Mouse (Mus musculus) gastrocnemius, postnatal 14 days (tissue): ENCODE data around the gene Arid3a. TPM values are rescaled to one million over a fixed set of nuclear protein-coding genes. Genes with fewer than 3 reads are reported as not detected.
A peak's percentile ranks its signal among the peaks of the same experiment; 100 is the strongest.

Experiments used
- DNase-seq: peaks from one replicate; pipeline ENCODE4 v3.0.0; 2021; ENCODE audit warnings: mixed read lengths
- intact Hi-C: fragments of 180-260 bp; cut with DNase I; formaldehyde crosslinking; loops from one replicate; pipeline ENCODE4 v1.15.1; 2025; ENCODE audit warnings: low total_unique reads
- total RNA-seq, 2 experiments: library from RNA; stranded (reverse); gene quantifications; 2 replicates each; pipeline ENCODE4 v1.2.3; 2021

Gene Arid3a
- total RNA-seq, 2 experiments from 2014 or later, result 2.4 to 2.7 TPM

- DNase-seq, result peak; percentile 59
- intact Hi-C loops, result no loop called here
Measured at GRCm38 (mm10) chr10:79986232-79986878, 59.5 kb downstream of the Arid3a start.

- intact Hi-C loops, result no loop called here
- peak; percentile 85 for DNase-seq
Measured at GRCm38 (mm10) chr10:79986963-79987362, 60.1 kb downstream of the Arid3a start.

DNA sequence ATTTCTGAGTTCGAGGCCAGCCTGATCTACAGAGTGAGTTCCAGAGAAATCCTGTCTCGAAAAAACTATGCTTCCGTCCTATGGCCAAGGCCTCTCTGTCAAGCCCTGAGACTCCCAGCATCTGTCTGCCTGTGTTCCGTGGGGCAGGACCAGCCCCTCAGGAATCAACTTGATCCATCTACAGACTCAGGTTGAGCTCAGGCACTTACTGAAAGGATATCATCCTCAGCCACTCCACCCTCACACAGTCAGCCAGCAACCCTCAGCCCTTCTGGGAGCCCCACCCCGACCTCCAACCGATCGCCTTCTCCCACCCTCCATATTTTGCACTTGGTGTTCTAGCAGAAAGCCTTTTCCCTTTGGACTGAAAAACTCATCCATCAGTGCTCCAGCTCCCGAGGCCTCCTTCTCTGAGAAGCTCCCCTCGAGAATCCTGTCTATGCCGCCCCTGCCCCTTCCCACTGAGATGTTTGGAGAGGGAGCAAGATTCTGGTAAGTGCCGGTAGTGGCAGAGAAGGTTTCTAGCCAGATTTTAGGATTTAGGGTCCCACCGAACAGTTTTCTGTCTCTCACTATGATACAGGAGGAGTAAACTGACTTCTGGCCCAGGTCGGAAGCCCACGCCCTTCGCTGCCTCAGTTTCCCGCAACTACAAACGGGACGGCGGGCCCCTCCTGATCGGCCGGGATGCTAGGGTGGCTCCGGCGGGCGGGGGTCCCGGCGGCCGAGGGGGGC, 61.1 kb downstream of the Arid3a start:
- intact Hi-C loops, result no loop called here
- peak; percentile 7 for DNase-seq

DNA sequence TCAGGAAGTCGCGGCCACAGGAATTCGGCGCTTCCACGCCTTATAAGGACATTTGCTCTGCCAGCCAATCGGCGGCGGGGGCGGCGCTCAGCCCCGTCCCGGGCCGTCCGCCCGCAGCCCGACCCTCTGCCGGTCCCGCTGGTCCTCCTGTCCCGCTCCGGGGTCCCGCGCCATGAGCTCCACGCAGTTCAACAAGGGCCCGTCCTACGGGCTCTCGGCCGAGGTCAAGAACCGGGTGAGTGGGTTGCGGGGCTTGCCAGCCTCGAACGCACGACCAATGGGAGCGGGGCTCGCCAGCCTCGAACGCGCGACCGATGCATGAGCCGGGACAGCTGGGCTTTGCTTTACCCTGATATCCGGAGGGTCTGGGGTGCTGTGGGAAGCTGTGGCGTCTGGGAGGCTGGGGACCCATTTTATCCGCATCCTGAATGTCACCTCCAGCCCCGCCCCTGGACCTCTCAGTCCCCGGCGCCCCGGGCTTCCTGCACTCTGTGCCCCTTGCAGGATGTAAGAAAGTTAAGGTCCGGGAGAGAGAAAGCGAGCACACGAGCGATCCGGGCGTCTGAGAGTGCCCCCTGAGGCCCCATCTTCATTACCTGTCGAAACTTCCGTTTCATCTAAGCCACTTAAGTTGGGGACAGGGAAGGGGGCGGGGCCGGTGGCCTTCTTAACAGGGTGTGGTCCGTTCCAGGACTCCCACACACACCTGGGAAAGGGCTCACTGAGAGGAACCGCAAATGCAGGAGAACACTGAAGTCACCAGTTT, 61.8 kb downstream of the Arid3a start, which contains the start of gene Cnn2:
TSS of gene Cnn2 (plus strand) at position 79 of the 766 bp plus-strand sequence.
- intact Hi-C loops, result no loop called here

DNA sequence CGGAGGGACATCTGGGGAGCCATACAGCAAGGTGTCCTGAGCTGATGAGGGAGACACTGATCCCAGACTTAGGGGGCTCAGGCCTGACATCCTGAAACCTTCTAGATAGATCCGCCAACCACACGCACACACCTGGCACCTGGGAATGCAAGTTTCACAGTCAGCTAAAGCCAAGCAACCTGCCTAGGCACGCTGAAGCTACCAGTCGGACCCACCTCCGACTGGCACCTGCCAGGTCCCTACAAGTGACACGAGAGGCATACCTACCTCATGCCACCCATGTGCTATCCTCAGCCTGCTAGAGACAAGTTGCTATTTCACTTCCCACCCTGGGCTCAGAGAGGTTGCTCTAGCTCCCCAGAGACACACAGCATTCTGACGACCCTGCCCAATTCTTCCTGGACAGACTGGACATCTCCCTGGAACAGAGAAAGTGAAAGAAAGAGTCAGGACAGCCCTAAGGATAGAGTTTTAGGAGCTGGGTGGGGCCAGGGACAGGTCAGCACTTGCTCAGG, 62.5 kb downstream of the Arid3a start:
- intact Hi-C loops, result no loop called here
- DNase-seq, result no peak

More for the DNA sequence above, 61.8 kb downstream of the Arid3a start, which contains the start of gene Cnn2:
- peak; percentile 57 for DNase-seq

GRCm38 (mm10) chr10:79989870-79990269, 63.0 kb downstream of the Arid3a start:
- intact Hi-C loops, result loop anchor here (5.0 kb wide), 2 partner anchors 47 to 127 kb away; partner anchors contain the start of genes Polr2e and Stk11
- DNase-seq, result peak; percentile 50

- intact Hi-C loops, result loop anchor here (5.0 kb wide), 2 partner anchors 46 to 126 kb away; partner anchors contain the start of genes Polr2e and Stk11
- DNase-seq, result no peak
Measured at GRCm38 (mm10) chr10:79991099-79991498, 64.3 kb downstream of the Arid3a start.

DNA sequence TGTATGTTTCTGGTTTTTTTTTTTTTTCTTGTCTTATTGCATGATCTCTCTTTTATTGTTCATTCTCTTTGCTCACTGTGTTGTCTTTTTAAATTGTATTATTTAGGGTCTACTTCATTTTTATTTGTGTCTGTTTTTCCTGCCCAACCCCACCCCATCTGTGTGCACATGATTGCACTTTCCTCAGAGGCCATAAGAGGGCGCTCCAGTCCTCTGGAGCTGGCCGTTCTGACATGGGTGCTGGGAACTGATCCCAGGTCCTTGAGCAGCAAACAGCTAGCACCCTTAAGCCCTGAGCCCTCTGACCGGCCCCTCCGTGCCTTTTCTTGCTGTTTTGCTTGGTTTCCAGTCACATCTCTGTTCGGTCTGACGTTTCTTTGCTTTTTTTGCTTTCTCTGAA, 64.7 kb downstream of the Arid3a start:
- intact Hi-C loops, result loop anchor here (5.0 kb wide), 2 partner anchors 46 to 126 kb away; partner anchors contain the start of genes Polr2e and Stk11
- no peak for DNase-seq

GRCm38 (mm10) chr10:79994397-79995115, 67.7 kb downstream of the Arid3a start:
- intact Hi-C loops, result loop anchor here (5.0 kb wide), 2 partner anchors 43 to 123 kb away; partner anchors contain the start of genes Polr2e and Stk11
- no peak for DNase-seq

GRCm38 (mm10) chr10:79995636-79996035, 68.8 kb downstream of the Arid3a start:
- intact Hi-C loops, result no loop called here

DNA sequence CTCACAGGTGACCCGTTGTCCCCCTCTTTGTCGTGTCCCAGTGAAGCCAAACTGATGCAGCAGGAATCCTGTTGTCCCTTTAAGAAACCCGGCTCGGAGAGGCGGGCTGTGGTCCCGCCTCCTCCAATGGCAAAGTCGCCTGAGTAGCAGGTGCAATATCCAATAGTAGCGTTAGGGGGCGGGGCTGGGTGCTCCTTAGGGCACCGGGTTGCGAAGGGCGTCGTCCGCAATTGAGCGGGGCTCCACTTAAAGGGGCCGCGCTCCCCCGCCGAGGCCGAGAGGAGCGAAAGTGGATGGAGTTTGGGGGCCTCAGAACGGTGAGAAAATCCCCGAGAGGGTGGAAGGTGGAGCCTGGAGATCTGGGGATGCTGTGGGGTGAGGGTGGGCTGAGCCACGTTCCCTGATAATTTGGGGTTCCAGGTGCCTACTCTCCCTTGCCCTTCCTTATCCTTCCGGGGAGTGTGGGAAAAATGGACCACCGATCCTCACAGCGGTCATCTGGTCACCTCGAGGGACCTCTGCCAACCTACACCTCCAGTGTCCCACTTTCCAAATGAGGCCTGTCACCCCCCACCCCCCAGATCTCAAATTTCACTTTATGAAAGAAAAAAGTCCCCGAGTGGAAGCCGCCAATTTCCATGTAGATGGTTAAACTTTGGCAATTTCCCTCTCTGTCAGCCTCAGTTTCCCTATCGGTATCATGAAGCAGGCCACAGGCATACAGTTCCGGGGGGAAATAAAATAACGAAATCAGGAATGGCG, 69.6 kb downstream of the Arid3a start, which contains the start of gene Abca7:
TSS of gene Abca7 (plus strand) at position 223 of the 762 bp plus-strand sequence.
- intact Hi-C loops, result no loop called here
- DNase-seq, result peak; percentile 97

More at GRCm38 (mm10) chr10:79995636-79996035, 68.8 kb downstream of the Arid3a start:
- DNase-seq, result no peak

GRCm38 (mm10) chr10:79997034-79997760, 70.4 kb downstream of the Arid3a start:
- peak; percentile 51 for DNase-seq
- intact Hi-C loops, result no loop called here

DNA sequence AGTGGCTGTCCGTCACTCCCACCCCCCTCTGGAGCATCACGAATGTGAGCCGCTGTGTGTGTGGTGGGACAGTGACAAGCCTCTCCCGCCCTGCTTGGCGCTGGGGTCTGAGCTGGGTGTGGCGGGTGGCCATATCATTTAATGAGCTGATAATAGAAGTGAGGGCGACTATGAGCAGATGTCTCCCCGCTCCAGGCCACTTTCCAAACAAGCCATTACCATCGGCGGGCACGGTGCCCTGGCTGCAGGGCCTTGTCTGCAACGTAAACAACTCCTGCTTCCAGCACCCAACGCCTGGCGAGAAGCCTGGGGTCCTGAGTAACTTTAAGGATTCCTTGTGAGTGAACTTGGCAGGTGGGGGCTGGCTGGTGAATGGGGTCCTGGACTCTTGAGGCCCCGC, 71.0 kb downstream of the Arid3a start:
- intact Hi-C loops, result no loop called here
- no peak for DNase-seq

- no peak for DNase-seq
- intact Hi-C loops, result no loop called here
Measured at GRCm38 (mm10) chr10:80001945-80002344, 75.1 kb downstream of the Arid3a start.

GRCm38 (mm10) chr10:80002829-80003228, 76.0 kb downstream of the Arid3a start:
- intact Hi-C loops, result no loop called here

DNA sequence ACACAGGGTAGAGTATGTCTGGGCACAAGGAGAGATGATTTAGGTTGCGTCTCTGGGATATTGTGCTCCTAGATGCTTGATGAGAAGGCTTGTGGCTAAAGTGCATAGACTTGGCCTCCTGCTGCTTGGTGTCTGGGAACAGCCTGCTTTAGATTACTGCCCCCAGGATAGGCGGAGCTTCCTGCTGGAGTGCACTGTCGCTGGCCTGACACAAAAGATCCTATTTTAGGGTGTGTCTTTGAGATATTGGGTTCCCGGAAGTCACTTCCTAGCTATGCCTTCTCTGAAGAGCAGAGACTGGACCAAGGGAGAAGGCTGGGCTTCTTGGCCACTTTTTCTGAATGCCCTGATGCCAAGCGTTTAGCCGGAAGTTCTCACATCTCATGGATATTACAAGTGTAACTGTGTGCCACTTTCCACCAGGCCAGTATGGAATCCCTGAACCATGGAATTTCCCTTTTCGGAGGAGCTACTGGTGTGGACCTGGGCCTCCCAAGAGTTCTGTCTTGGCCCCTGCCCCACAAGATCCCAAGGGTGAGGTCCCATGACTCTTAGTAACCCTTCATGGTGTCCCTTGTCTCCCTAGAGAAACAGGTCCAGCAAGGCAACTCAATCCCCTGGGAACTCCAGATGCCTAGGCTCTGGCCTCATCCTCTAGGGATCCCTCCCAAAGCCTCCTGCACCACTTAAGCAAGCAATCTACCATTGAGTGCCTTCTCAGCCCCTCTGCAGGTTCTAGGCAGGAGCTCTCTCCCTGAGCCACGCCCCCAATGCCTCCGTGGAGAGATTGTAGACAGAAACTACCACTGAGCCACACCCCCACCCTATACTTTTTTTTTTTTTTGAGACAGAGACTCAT, 76.8 kb downstream of the Arid3a start:
- intact Hi-C loops, result no loop called here
- no peak for DNase-seq

More at GRCm38 (mm10) chr10:80002829-80003228, 76.0 kb downstream of the Arid3a start:
- DNase-seq, result no peak
